Mouse (Mus musculus): Measurements from ENCODE around the gene Bsg. TPM values are rescaled to one million over a fixed set of nuclear protein-coding genes. Genes with fewer than 3 reads are reported as not detected.

The Bsg gene
- total and polyA plus RNA-seq, 3 experiments, result 308 to 872 (median 832) TPM

DNA sequence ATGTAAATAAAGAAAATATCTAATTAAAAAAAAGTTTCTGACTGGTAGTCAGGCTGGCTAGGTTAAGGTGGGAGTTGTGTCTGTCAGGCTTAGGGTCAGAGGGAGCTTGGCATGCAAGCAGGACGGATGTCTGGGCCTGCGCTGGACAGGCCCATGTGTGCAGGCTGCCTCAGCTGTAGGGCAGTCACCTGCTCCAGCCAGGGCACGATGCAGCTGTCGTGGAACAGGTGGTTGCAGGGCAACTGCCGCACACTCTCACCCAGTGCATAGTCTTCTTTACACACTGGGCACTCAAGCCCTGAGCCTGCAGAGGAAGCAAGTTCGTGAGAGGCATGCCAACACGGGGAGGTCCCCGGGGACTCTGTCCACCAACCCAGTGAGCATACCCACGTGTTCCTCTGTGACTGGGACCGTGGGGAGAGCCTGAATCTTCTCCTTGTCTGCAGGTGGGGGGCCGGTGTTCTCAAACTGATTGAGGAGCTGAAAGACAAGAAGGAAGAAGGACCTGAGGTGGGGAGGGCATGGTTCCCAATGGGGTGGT is 56.4 kb downstream of the Bsg start:
- TF ChIP-seq POLR2AphosphoS5 (IDR thresholded peaks at IDR 0.05; ENCODE audit: insufficient replicate concordance, low read depth, low read length), result no peak
- no peak for TF ChIP-seq GATA2 (IDR thresholded peaks at IDR 0.05; ENCODE audit: borderline replicate concordance, low read depth, low read length)
- TF ChIP-seq GATA1 (IDR thresholded peaks at IDR 0.05; ENCODE audit: borderline replicate concordance, low read length), result no peak
- no peak for TF ChIP-seq TAL1 (conservative IDR thresholded peaks at IDR 0.05; ENCODE audit: low read depth, low read length)
- TF ChIP-seq CTCF (IDR thresholded peaks at IDR 0.05; ENCODE audit: low read depth, low read length), result no peak
- no peaks in the 10 kb centered on the region for H3K27me3 ChIP-seq (ENCODE audit: insufficient read depth, low read length)
- DNase-seq (ENCODE audit: low spot score) (no peak), ATAC-seq (ENCODE audit: extremely low read depth, insufficient number of reproducible peaks, low FRiP score, poor library complexity, severe bottlenecking) (no peak)
- no peak overlapping the region for H3K4me3 ChIP-seq (ENCODE audit: low read depth, low read length)
- H3K9me3 ChIP-seq (replicated peaks), result no peaks in the 10 kb centered on the region
- H3K4me1 ChIP-seq (ENCODE audit: insufficient read depth, low read depth, low read length), result peaks cover 38% of the 10 kb centered on the region
- peaks cover 98% of the 10 kb centered on the region for H3K36me3 ChIP-seq (replicated peaks)

Other genes with a start within 250 kb of the Bsg start
Only the 20 nearest of the 29 such genes appear.
- not detected in 2 replicates for gene Mier2, start 149.3 kb upstream of the Bsg start, total RNA-seq (2014; fragmentation: Nextera tagmentation)
- gene Mier2, start 149.3 kb upstream of the Bsg start, total RNA-seq (2017), result not detected in 2 replicates
- gene Mier2, start 149.3 kb upstream of the Bsg start, polyA plus RNA-seq (2012), result 0.05 TPM in 1 of 2 replicates, not detected in the other
- gene Theg, start 117.2 kb upstream of the Bsg start, total RNA-seq (2014; fragmentation: Nextera tagmentation), result not detected in 2 replicates
- 0.17 TPM in 1 of 2 replicates, not detected in the other for gene Theg, start 117.2 kb upstream of the Bsg start, total RNA-seq (2017)
- gene Theg, start 117.2 kb upstream of the Bsg start, polyA plus RNA-seq (2012), result not detected in 2 replicates
- not detected in 2 replicates for gene C2cd4c, start 90.5 kb upstream of the Bsg start, total RNA-seq (2014; fragmentation: Nextera tagmentation)
- 0.06 TPM in 1 of 2 replicates, not detected in the other for gene C2cd4c, start 90.5 kb upstream of the Bsg start, total RNA-seq (2017)
- not detected in 2 replicates for gene C2cd4c, start 90.5 kb upstream of the Bsg start, polyA plus RNA-seq (2012)
- gene Shc2, start 66.6 kb upstream of the Bsg start, total RNA-seq (2014; fragmentation: Nextera tagmentation), result not detected in 2 replicates
- 0.05 TPM in 1 of 2 replicates, not detected in the other for gene Shc2, start 66.6 kb upstream of the Bsg start, total RNA-seq (2017)
- gene Shc2, start 66.6 kb upstream of the Bsg start, polyA plus RNA-seq (2012), result not detected in 2 replicates
- not detected in 2 replicates for gene Odf3l2, start 58.8 kb upstream of the Bsg start, total RNA-seq (2014; fragmentation: Nextera tagmentation)
- gene Odf3l2, start 58.8 kb upstream of the Bsg start, total RNA-seq (2017), result 0.11 TPM in 1 of 2 replicates, not detected in the other
- not detected in 2 replicates for gene Odf3l2, start 58.8 kb upstream of the Bsg start, polyA plus RNA-seq (2012)
- not detected in 2 replicates for gene Madcam1, start 39.9 kb upstream of the Bsg start, total RNA-seq (2014; fragmentation: Nextera tagmentation)
- not detected in 2 replicates for gene Madcam1, start 39.9 kb upstream of the Bsg start, total RNA-seq (2017)
- not detected in 2 replicates for gene Madcam1, start 39.9 kb upstream of the Bsg start, polyA plus RNA-seq (2012)
- gene Tpgs1, start 35.1 kb upstream of the Bsg start, total RNA-seq (2014; fragmentation: Nextera tagmentation), result 13.9 and 20.2 TPM in 2 replicates
- gene Tpgs1, start 35.1 kb upstream of the Bsg start, total RNA-seq (2017), result 11.6 and 15.5 TPM in 2 replicates
- gene Tpgs1, start 35.1 kb upstream of the Bsg start, polyA plus RNA-seq (2012), result 78.0 and 91.9 TPM in 2 replicates
- gene Cdc34, start 22.3 kb upstream of the Bsg start, total RNA-seq (2014; fragmentation: Nextera tagmentation), result 81.7 and 86.7 TPM in 2 replicates
- gene Cdc34, start 22.3 kb upstream of the Bsg start, total RNA-seq (2017), result 132 and 136 TPM in 2 replicates
- 492 and 603 TPM in 2 replicates for gene Cdc34, start 22.3 kb upstream of the Bsg start, polyA plus RNA-seq (2012)
- gene Gzmm, start 15.5 kb upstream of the Bsg start, total RNA-seq (2014; fragmentation: Nextera tagmentation), result not detected in 2 replicates
- gene Gzmm, start 15.5 kb upstream of the Bsg start, total RNA-seq (2017), result 0.33 and 0.46 TPM in 2 replicates
- 0.19 and 0.28 TPM in 2 replicates for gene Gzmm, start 15.5 kb upstream of the Bsg start, polyA plus RNA-seq (2012)
- 0.29 TPM in 1 of 2 replicates, not detected in the other for gene Hcn2, start 12.1 kb downstream of the Bsg start, total RNA-seq (2014; fragmentation: Nextera tagmentation)
- gene Hcn2, start 12.1 kb downstream of the Bsg start, total RNA-seq (2017), result 0.11 and 0.17 TPM in 2 replicates
- gene Hcn2, start 12.1 kb downstream of the Bsg start, polyA plus RNA-seq (2012), result 0.27 and 0.47 TPM in 2 replicates
- gene Polrmt, start 42.1 kb downstream of the Bsg start, total RNA-seq (2014; fragmentation: Nextera tagmentation), result 44.5 and 50.5 TPM in 2 replicates
- 16.7 and 17.1 TPM in 2 replicates for gene Polrmt, start 42.1 kb downstream of the Bsg start, total RNA-seq (2017)
- gene Polrmt, start 42.1 kb downstream of the Bsg start, polyA plus RNA-seq (2012), result 45.3 and 45.5 TPM in 2 replicates
- gene Fgf22, start 50.6 kb downstream of the Bsg start, total RNA-seq (2014; fragmentation: Nextera tagmentation), result not detected in 2 replicates
- gene Fgf22, start 50.6 kb downstream of the Bsg start, total RNA-seq (2017), result 0.44 TPM in 1 of 2 replicates, not detected in the other
- not detected in 2 replicates for gene Fgf22, start 50.6 kb downstream of the Bsg start, polyA plus RNA-seq (2012)
- gene Rnf126, start 62.5 kb downstream of the Bsg start, total RNA-seq (2014; fragmentation: Nextera tagmentation), result 109 and 129 TPM in 2 replicates
- 23.5 and 25.2 TPM in 2 replicates for gene Rnf126, start 62.5 kb downstream of the Bsg start, total RNA-seq (2017)
- 353 and 382 TPM in 2 replicates for gene Rnf126, start 62.5 kb downstream of the Bsg start, polyA plus RNA-seq (2012)
- gene Fstl3, start 72.8 kb downstream of the Bsg start, total RNA-seq (2014; fragmentation: Nextera tagmentation), result not detected in 2 replicates
- gene Fstl3, start 72.8 kb downstream of the Bsg start, total RNA-seq (2017), result 0.12 and 0.22 TPM in 2 replicates
- 0.05 TPM in 1 of 2 replicates, not detected in the other for gene Fstl3, start 72.8 kb downstream of the Bsg start, polyA plus RNA-seq (2012)
- gene Prss57, start 86.5 kb downstream of the Bsg start, total RNA-seq (2014; fragmentation: Nextera tagmentation), result not detected in 2 replicates
- 0.05 TPM in 1 of 2 replicates, not detected in the other for gene Prss57, start 86.5 kb downstream of the Bsg start, total RNA-seq (2017)
- gene Prss57, start 86.5 kb downstream of the Bsg start, polyA plus RNA-seq (2012), result not detected in 2 replicates
- not detected in 2 replicates for gene Palm, start 89.1 kb downstream of the Bsg start, total RNA-seq (2014; fragmentation: Nextera tagmentation)
- 0.11 and 0.17 TPM in 2 replicates for gene Palm, start 89.1 kb downstream of the Bsg start, total RNA-seq (2017)
- gene Palm, start 89.1 kb downstream of the Bsg start, polyA plus RNA-seq (2012), result 0.42 and 0.44 TPM in 2 replicates
- gene Misp, start 116.5 kb downstream of the Bsg start, total RNA-seq (2014; fragmentation: Nextera tagmentation), result not detected in 2 replicates
- gene Misp, start 116.5 kb downstream of the Bsg start, total RNA-seq (2017), result 0.33 TPM in 1 of 2 replicates, not detected in the other
- not detected in 2 replicates for gene Misp, start 116.5 kb downstream of the Bsg start, polyA plus RNA-seq (2012)
- gene Ptbp1, start 149.9 kb downstream of the Bsg start, total RNA-seq (2014; fragmentation: Nextera tagmentation), result 333 and 387 TPM in 2 replicates
- gene Ptbp1, start 149.9 kb downstream of the Bsg start, total RNA-seq (2017), result 168 and 190 TPM in 2 replicates
- gene Ptbp1, start 149.9 kb downstream of the Bsg start, polyA plus RNA-seq (2012), result 1,117 and 1,292 TPM in 2 replicates
- gene Prtn3, start 170.0 kb downstream of the Bsg start, total RNA-seq (2014; fragmentation: Nextera tagmentation), result not detected in 2 replicates
- 0.49 TPM in 1 of 2 replicates, not detected in the other for gene Prtn3, start 170.0 kb downstream of the Bsg start, total RNA-seq (2017)
- 2.0 and 2.1 TPM in 2 replicates for gene Prtn3, start 170.0 kb downstream of the Bsg start, polyA plus RNA-seq (2012)
- gene Plppr3, start 170.1 kb downstream of the Bsg start, total RNA-seq (2014; fragmentation: Nextera tagmentation), result not detected in 2 replicates
- 0.06 and 0.82 TPM in 2 replicates for gene Plppr3, start 170.1 kb downstream of the Bsg start, total RNA-seq (2017)
- 0.13 and 0.20 TPM in 2 replicates for gene Plppr3, start 170.1 kb downstream of the Bsg start, polyA plus RNA-seq (2012)